Mouse (Mus musculus): Measurements from ENCODE around the gene Stxbp2.
"Not testable (repeated sequence)": the region's sequence is repeated elsewhere in the genome, so short reads cannot be mapped to it uniquely, and the experiment has no call there.

Stxbp2 gene

GRCm38 (mm10) chr8:3630647-3631477, at the start of gene Stxbp2:
Gene Stxbp2, plus strand, starts transcription at chr8:3630955.
- peak; percentile 91 for DNase-seq (ENCODE audit: low read depth, low spot score)

DNA sequence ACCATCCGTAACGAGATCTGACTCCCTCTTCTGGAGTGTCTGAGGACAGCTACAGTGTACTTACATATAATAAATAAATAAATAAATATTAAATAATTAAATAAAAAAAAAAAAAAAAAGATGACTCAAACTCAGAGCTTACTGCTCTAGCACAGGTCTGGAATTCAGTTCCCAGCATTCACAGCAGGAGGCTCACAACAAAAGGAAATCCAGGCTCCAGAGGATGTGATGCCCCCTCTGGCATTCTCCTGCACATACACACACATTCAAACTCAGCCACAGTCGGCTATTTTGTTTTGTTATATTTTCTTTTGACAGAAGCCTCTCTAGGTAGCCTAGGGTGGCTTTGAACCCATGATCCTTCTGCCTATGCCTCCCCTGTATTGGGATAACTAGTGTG, 48.8 kb upstream of the Stxbp2 start:
- not testable (repeated sequence) for DNase-seq (ENCODE audit: low read depth, low spot score)

- no peak for DNase-seq (ENCODE audit: low read depth, low spot score)
Observed at GRCm38 (mm10) chr8:3586452-3586851, 44.3 kb upstream of the Stxbp2 start.

DNA sequence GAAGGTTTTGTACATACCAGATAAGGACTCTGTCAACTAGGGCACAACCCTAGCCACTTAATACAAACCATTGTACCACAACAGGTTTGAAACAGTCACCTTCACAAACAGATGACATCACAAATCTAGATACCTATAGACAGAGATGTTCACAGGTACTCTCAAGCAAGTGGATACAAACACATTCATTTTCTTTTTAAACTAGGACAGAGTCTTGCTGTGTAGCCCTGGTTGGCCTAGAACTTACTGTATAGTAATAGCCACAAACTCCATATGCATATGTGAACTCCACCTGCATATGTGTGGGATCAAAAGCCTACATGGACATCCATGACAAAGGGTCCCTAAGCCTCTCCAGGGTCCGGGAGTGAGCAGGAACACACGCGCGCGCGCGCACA, 43.8 kb upstream of the Stxbp2 start, which contains the start of gene Camsap3:
Camsap3 (plus strand) TSS at position 301 of the 398 bp plus-strand sequence.
- DNase-seq (ENCODE audit: low read depth, low spot score): no peak

DNA sequence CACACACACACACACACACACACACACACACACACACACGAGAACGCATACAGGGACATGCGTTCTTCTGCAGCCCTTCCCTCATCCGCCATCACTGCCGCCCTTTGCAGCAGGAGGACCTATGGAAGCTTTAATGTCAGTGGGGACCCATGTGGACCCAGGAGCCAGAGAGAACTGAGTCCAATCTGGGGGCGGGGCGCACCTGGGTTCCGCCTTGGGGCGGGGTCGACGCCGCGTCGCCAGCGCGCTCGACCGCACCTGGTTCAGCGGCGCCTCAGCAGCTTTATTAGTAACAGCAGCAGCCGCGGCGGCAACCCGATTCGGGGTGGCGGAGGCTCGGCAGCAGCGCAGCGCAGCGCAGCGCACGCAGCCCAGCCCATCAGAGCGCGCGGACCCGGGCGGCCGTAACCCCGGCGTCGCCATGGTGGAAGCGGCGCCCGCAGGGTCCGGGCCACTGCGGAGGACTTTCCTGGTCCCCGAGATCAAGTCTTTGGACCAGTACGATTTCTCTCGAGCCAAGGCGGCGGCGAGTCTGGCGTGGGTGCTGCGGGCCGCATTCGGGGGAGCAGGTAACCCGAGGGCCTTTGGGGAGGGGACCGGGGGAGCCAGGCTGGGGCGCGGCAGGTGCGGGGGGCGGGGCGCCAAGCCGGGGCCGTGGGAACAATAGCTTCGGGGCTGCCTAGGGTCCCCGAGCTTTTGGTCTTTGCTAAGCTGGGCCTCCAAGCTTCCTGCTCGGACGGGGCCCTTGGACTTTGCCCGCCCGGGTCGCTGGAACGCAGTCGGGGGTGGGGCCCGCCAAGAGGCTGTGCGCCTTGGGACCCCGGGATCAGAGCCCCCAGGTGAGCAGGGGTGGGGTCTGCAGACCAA, 43.1 kb upstream of the Stxbp2 start:
- peak; percentile 84 for DNase-seq (ENCODE audit: low read depth, low spot score)

GRCm38 (mm10) chr8:3588258-3588633, 42.5 kb upstream of the Stxbp2 start:
- DNase-seq (ENCODE audit: low read depth, low spot score): peak; percentile 25

- DNase-seq (ENCODE audit: low read depth, low spot score): no peak
Observed at GRCm38 (mm10) chr8:3593470-3593869, 37.3 kb upstream of the Stxbp2 start.

- DNase-seq (ENCODE audit: low read depth, low spot score): no peak
Observed at GRCm38 (mm10) chr8:3594466-3594865, 36.3 kb upstream of the Stxbp2 start.

DNA sequence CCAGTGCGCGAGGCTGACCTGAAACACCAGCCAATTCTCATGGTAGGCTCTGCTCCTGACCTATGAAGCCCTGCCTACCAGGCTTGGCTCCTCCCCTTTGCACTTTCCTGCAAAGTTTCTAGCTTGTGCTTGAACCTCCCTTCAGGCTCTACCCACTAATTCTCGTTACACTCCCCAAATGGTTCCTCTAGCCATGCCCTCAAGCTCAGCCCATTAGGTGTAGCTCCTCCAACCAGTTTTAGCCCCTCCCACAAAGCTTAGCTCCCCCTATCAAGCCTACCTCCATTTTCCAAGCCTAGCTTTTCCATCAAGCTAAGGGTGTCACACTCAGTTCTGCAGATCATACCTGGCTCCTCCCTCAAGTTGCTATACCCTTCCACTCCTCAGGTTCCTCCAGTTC, 32.7 kb upstream of the Stxbp2 start:
- no peak for DNase-seq (ENCODE audit: low read depth, low spot score)

DNA sequence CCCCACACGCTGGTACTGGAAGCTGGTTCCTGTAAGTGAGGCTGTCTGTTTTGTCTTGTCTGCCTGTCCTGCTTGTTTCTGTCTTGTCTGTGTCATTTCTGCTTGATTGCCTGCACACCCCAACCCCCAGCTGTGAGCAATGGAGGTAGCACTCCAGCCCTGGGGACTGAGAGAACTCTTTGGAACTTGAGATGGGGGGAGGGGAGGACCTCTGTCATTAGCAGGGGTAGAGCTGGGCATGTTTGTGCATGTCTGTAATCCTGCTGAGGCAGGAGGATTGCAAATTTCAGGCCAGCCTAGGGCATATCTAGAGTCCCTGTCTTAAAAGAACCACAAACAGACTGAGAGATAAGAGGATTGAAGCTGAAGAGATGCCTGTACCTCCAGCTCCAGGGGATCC, 31.5 kb upstream of the Stxbp2 start:
- no peak for DNase-seq (ENCODE audit: low read depth, low spot score)

DNA sequence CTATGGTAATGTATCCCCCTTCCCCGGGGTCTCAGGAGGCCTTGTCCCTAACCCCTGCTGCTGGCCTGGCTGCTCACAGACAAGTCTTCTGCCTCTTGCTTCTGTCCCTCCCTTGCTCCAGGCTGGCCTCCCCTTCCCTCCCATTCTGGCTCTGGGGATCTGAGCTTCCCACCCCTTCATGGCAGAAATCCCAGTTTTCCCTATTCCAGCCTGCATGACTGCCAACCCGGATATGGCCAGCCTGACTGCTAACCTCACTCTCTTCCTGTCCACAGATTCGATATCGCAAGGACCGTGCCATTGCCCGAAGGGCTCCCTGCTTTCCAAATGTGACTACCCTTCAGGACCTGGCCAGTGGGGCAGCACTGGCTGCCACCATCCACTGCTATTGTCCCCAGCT, 30.4 kb upstream of the Stxbp2 start:
- DNase-seq (ENCODE audit: low read depth, low spot score): no peak

GRCm38 (mm10) chr8:3603439-3603838, 27.3 kb upstream of the Stxbp2 start:
- DNase-seq (ENCODE audit: low read depth, low spot score): no peak

DNA sequence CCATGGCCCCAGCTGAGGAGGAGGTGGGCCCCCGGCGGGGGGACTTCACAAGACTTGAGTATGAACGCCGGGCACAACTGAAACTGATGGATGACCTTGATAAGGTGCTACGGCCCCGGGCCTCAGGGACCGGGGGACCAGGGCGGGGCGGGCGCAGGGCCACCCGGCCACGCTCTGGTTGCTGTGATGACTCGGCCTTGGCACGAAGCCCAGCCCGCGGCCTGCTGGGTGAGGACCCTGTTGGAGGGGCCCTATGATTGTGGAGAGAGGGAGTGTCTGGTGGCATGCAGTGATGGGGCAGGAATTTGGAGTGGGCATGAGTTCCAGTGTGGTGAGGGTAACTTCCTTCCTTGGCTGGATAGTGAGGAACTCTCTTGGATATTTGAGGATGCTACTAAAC, 24.2 kb upstream of the Stxbp2 start:
- no peak for DNase-seq (ENCODE audit: low read depth, low spot score)

DNA sequence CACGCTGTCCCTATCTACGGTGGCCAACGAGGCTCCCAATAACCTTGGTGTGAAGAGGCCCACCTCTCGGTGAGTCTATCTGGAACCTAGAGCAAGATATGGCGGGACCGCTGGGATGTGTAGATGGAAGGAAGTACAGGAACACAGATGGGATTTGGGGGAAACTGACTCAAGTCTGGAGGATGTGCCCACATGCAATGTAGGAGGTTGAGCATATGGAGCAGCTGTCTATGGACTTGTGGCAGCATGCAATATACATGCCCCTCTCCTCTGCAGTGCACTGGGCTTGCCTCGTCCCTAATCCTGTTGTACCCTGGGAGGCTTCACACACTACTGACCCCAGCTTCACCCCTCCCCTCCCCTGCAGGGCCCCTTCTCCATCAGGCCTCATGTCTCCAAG, 22.9 kb upstream of the Stxbp2 start:
- DNase-seq (ENCODE audit: low read depth, low spot score): no peak

DNA sequence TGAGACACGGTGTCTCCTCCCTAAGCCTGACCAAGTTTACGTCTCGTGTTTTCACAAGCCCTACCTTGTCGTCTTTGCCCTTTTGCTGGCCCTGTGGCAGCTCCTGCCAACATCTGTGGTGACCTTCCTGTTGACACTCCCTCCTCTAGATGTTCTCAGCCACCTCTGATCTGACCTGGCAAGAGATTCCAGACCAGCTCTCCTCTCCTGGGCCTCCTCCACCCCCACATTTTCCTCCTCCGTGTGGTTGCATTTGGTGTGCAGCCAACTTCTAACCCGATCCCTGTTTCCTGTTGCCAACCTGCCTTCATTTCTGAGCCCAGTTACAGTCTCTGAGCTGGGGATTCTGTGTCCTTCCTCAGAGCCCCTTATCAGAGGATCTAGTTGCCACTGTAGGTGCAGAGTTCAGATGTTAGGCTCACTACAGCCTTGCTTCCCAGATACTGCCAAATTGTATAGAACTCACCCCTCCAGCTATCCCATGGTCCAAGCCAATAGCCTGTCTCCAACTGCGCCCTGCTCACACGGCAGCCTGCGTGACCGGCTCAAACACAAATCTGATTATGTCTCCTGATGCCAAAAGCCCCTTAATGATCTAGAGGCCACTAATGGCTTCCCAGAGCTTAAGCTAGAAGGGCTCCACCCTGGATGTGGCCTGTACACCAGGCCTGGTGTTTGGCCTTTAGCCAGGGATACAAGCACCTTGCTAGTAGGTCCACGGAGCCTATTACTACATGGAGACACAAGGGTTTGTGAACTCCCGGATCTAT, 21.5 kb upstream of the Stxbp2 start:
- DNase-seq (ENCODE audit: low read depth, low spot score): no peak

- DNase-seq (ENCODE audit: low read depth, low spot score): no peak
Observed at GRCm38 (mm10) chr8:3609816-3610150, 21.0 kb upstream of the Stxbp2 start.

DNA sequence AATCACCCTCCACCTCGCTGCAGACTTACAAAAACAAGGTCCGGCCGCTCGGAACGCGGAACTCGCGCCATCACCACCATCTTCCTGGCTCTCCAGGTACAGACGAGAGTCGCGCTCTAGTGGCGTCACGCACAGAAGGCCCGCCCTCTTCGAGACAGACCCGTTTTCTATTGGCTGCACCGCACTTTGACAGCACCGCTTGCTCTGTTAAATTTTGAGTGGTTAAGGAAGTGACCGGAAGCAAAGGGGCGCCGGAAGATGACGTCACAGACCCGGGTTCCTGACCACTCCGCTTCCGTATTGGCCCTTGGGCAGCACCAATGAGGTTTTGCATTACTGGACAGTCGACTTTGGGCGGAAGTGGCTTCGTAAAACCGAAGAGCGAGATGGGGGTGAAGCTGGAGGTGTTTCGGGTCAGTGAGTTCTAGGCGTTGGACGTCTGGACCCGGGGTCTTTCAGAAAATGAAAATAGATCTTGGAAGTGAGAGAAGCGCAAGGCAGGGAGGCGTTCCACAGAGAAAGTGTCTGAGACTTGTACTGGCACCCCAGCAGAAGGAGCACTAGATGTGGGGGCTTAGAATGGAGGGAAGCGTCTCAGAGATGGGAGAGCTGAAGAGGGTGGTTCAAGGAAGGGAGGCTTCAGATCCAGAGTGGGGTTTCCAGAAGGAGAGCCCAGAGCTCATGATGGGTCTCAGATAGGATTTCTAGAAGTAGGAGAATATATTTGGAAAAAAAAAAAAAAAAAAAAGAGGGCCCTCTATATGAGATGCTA, 9.4 kb upstream of the Stxbp2 start, which contains the start of the genes Xab2 and Pet100:
Xab2 (minus strand) TSS at position 118 of the 772 bp plus-strand sequence.
Pet100 (plus strand) TSS at position 350 of the 772 bp plus-strand sequence.
- peak; percentile 100 for DNase-seq (ENCODE audit: low read depth, low spot score)

GRCm38 (mm10) chr8:3622119-3622518, 8.6 kb upstream of the Stxbp2 start:
- DNase-seq (ENCODE audit: low read depth, low spot score): no peak

- DNase-seq (ENCODE audit: low read depth, low spot score): no peak
Observed at GRCm38 (mm10) chr8:3625445-3625844, 5.3 kb upstream of the Stxbp2 start, which contains the start of gene Pcp2. Gene Pcp2, minus strand, starts transcription at chr8:3625545.

DNA sequence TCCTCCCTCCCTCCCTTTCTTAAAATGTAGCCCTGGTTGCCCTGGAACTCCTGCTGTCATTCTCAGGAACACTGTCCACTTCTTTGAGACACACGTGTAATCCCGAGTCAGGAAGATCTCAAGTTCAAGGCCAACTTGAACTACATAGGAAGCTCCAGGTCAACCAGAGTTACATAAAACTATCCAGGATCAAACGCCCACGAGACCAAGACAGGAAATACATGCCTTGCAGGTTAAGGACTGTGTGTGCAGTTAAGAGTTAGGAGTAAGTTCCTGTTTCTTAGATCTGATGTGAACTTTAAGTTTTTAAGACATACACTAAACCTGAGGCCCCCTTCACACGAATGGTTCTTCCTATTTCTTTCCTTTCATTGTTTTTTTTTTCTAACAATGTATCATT, 3.8 kb upstream of the Stxbp2 start:
- DNase-seq (ENCODE audit: low read depth, low spot score): no peak

DNA sequence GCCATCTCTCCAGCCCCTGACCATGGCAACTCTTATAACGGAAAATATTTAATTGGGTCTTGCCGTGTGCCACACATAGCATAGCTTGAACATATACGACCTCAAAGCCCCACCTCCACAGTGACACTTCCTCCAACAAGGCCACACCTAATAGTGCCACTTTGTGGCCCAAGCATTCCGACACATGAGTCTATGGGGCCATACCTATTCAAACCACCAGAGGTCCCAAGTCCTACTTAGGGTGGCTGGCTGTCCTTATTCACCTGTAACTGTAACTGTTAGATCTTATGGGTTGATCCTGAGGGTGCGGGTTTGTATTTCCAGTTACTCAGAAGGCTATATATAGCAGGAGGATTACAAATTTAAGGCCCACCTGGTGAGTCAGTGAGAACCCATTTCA, 2.7 kb upstream of the Stxbp2 start:
- peak; percentile 75 for DNase-seq (ENCODE audit: low read depth, low spot score)
